ENCODE assay signal across 21 mouse cellular contexts in genomic region chr19:38373371-38373770, GRCm38 (mm10). TPM values are rescaled to one million over a fixed set of nuclear protein-coding genes. Genes with fewer than 3 reads are reported as not detected.
A peak's percentile ranks its signal among the peaks of the same experiment; 100 is the strongest.
DNase-seq lines count a peak whose midpoint lies in the region; ATAC-seq and TF ChIP-seq lines count a peak whose summit lies in the region.
"Had no signal": no experiment of that assay in that cellular context is flagged by ENCODE, and none has a peak within 500 bp of the region (broad histone marks: within the 10 kb centered on the region; RNA-seq: fewer than 3 reads in every experiment).

No protein-coding gene starts in this region.

- H3K4me1 ChIP-seq in kidney, embryonic 16.5 days (ENCODE audit: insufficient read depth, low read length): peaks cover 23% of the 10 kb centered on the region
- peaks cover 14% of the 10 kb centered on the region for H3K4me1 ChIP-seq in neural tube, embryonic 12.5 days
- H3K4me1 ChIP-seq in stomach, postnatal 0 days (replicated peaks; ENCODE audit: control insufficient read depth, insufficient read depth): no peaks in the 10 kb centered on the region
- H3K4me1 ChIP-seq: embryonic facial prominence, embryonic 15.5 days; heart, embryonic 13.5 days; megakaryocyte, embryonic 14.5 days had no signal

- peaks cover 13% of the 10 kb centered on the region; the same call in 1 of the 2 replicates for H3K27me3 ChIP-seq in kidney, embryonic 16.5 days (ENCODE audit: insufficient read depth, low read length)
- no peaks in the 10 kb centered on the region for H3K27me3 ChIP-seq in neural tube, embryonic 12.5 days (replicated peaks)
- no peaks in the 10 kb centered on the region for H3K27me3 ChIP-seq in stomach, postnatal 0 days (ENCODE audit: control insufficient read depth, insufficient read depth, low read length)
- H3K27me3 ChIP-seq: CH12.LX had no signal

- WGBS in kidney, embryonic 16.5 days: 25% methylated on average over 2 of the region's 2 CpGs
- WGBS in neural tube, embryonic 12.5 days: 27% methylated on average over 2 of the region's 2 CpGs
- WGBS in stomach, postnatal 0 days: 38% methylated on average over 2 of the region's 2 CpGs

- no peak for TF ChIP-seq EP300 in stomach, postnatal 0 days (optimal IDR thresholded peaks at IDR 0.05)

- no peak overlapping the region for H3K9ac ChIP-seq in kidney, embryonic 16.5 days (replicated peaks; ENCODE audit: low read length)
- no peak overlapping the region for H3K9ac ChIP-seq in neural tube, embryonic 12.5 days
- no peak overlapping the region for H3K9ac ChIP-seq in stomach, postnatal 0 days (ENCODE audit: low read length)
- H3K9ac ChIP-seq: embryonic facial prominence, embryonic 15.5 days; heart, embryonic 13.5 days had no signal

- H3K4me2 ChIP-seq in kidney, embryonic 16.5 days (replicated peaks; ENCODE audit: low read depth, low read length): no peak overlapping the region
- no peak overlapping the region for H3K4me2 ChIP-seq in neural tube, embryonic 12.5 days (replicated peaks)
- no peak overlapping the region for H3K4me2 ChIP-seq in stomach, postnatal 0 days (replicated peaks; ENCODE audit: low read depth)
- H3K4me2 ChIP-seq: embryonic facial prominence, embryonic 15.5 days; heart, embryonic 13.5 days had no signal

- peak overlapping the region; percentile 78 for H3K27ac ChIP-seq in kidney, embryonic 16.5 days (ENCODE audit: low read length)
- H3K27ac ChIP-seq in neural tube, embryonic 12.5 days: no peak overlapping the region
- no peak overlapping the region for H3K27ac ChIP-seq in stomach, postnatal 0 days (replicated peaks)
- H3K27ac ChIP-seq: embryonic facial prominence, embryonic 15.5 days; heart, embryonic 13.5 days had no signal

- no peaks in the 10 kb centered on the region for H3K36me3 ChIP-seq in kidney, embryonic 16.5 days (ENCODE audit: insufficient read depth, low read length)
- H3K36me3 ChIP-seq in neural tube, embryonic 12.5 days: no peaks in the 10 kb centered on the region
- no peaks in the 10 kb centered on the region for H3K36me3 ChIP-seq in stomach, postnatal 0 days (ENCODE audit: control insufficient read depth, insufficient read depth, low read length)
- H3K36me3 ChIP-seq: embryonic facial prominence, embryonic 15.5 days; heart, embryonic 13.5 days had no signal

- no peaks in the 10 kb centered on the region for H3K9me3 ChIP-seq in kidney, embryonic 16.5 days (ENCODE audit: low read length)
- H3K9me3 ChIP-seq in neural tube, embryonic 12.5 days: no peaks in the 10 kb centered on the region
- H3K9me3 ChIP-seq in stomach, postnatal 0 days (ENCODE audit: control insufficient read depth, low read length): no peaks in the 10 kb centered on the region
- H3K9me3 ChIP-seq: embryonic facial prominence, embryonic 15.5 days; heart, embryonic 13.5 days had no signal

- no peak for ATAC-seq in kidney, embryonic 16.5 days (ENCODE audit: low FRiP score, low TSS enrichment)
- ATAC-seq in neural tube, embryonic 12.5 days (ENCODE audit: low FRiP score, low read depth): peak; percentile 75
- peak; percentile 18; the same call in 1 of the 2 replicates for ATAC-seq in stomach, postnatal 0 days (ENCODE audit: low FRiP score, low TSS enrichment)

- H3K4me3 ChIP-seq in kidney, embryonic 16.5 days (ENCODE audit: low read length): no peak overlapping the region
- H3K4me3 ChIP-seq in neural tube, embryonic 12.5 days: no peak overlapping the region
- H3K4me3 ChIP-seq in stomach, postnatal 0 days (ENCODE audit: low read depth, low read length): no peak overlapping the region
- H3K4me3 ChIP-seq: embryonic facial prominence, embryonic 15.5 days; heart, embryonic 13.5 days; megakaryocyte, embryonic 14.5 days had no signal

- intact Hi-C loops in heart, postnatal 25 days (cut with DNase I): no loop called here

- TF ChIP-seq CTCF in stomach, postnatal 0 days (IDR thresholded peaks at IDR 0.05; ENCODE audit: low read depth): no peak

- peak; percentile 48 for DNase-seq in heart, adult 11 months
- DNase-seq in heart, postnatal 25 days (ENCODE audit: low spot score): no peak
- DNase-seq in kidney, adult 8-10 months: no peak
- no peak for DNase-seq in neural tube, embryonic 10.5 days (ENCODE audit: extremely low spot score, low spot score)
- no peak for DNase-seq in stomach, postnatal 0 days (ENCODE audit: low spot score)
- DNase-seq in urinary bladder, postnatal 14 days (ENCODE audit: low spot score): no peak
- DNase-seq: adrenal gland, postnatal 25 days; cerebellum, adult 11 months; cerebellum, postnatal 14 days; gastrocnemius, postnatal 10 days; heart, adult 18-20 months; heart, postnatal 36 days; lung, adult 18-20 months; right cerebral cortex, postnatal 4 days; thymus, postnatal 14 days had no signal

RNA-seq across cellular contexts. Expression of gene Slc35g1, which starts 22.4 kb away (rescaled TPM):
- 1 to 10 TPM; 1.7 to 1.8 TPM for total RNA-seq in heart, postnatal 25 days (2021)
- 7.8 and 7.9 TPM in 2 replicates for polyA plus RNA-seq in kidney, embryonic 16.5 days (2015; fragmentation: Nextera tagmentation; extraction: Ambion mirVana)
- polyA plus RNA-seq in neural tube, embryonic 12.5 days (2016; fragmentation: Nextera tagmentation; extraction: Ambion mirVana): 2.8 and 2.9 TPM in 2 replicates
- 20.9 and 27.3 TPM in 2 replicates for polyA plus RNA-seq in stomach, postnatal 0 days (2015; fragmentation: Nextera tagmentation; extraction: Ambion mirVana)
